Mouse (Mus musculus) spleen, adult 12 weeks (tissue): Measurements from ENCODE around the gene Tmem178.

Source experiments
- DNase-seq: peaks from one replicate; pipeline ENCODE4 v3.0.0; 2022; ENCODE audit warnings: low spot score

Tmem178 gene

DNA sequence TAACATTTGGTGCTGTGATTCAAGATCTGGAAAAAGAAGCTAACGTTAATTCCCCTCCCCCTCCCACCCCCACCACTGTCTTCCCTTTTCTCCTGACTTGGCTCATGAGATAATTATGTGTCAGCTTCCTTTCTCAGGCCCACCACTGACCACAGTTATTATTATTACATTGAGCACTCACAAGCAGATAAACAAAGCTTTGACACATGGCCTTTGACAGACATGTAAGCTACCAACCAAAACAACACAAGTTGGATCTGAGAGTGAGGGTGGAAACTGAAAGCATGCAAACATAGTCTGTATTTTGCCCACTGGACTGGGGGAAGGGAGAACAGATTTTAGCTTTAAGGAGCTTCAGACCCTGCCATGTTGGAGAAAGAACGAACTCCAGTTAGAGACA, 52.8 kb downstream of the Tmem178 start:
- no peak for DNase-seq

DNA sequence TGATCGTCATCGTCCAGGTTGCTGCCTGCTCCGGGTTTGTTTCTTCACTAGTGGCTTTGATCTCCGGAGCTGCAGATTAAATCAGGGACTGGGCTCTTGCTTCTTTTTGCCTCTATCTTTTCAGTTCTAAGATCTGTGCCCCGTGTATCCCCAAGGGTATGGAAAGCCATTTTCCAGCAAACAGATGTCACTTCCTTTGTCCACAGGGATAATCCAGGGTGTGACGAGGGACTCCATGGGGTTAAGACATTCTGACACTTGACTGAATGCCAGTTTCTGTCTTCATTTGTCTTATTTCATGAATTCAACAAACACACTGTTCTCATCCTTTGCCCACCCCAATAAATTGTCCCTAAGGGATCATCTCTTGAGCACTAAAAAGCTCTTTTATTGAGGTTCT, 54.5 kb downstream of the Tmem178 start:
- no peak for DNase-seq

DNA sequence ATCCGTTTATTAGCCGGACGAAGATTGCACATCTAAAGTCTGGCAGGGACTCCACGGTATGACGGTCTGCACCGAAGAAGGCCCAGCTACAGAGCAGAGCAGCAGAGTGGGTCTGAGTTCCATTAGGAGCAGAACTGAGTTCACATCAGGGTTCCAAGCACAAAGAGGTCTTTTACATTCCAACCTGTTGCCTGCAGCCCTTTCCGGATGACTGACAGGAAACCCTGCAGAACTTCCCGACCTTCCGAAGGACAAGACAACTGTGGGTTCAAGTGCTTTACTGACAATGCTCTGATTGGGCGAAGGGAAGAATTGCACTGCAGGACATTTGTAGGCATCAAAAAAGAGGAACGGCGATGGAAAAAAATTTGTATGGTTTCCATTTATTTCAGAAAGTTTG, 56.6 kb downstream of the Tmem178 start:
- DNase-seq: no peak

DNA sequence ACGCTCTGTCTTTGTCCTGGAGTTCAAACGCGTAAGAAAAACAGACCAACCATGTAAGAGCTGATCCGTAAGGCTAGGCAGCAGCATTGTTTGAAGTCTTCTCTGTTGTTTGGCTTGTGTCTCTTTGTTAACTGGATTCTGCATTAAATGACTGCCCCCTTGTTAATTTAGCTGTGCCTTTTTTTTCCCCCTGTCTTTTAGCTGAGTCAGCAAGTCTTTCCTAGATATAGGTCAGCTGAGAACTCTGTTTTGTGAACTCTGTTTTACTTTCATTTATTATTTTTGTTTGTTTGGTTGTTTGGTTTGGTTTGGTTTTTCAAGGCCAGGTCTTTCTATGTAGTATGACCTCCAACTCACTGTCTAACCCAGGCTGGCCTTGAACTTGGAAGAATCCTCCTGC, 57.2 kb downstream of the Tmem178 start:
- no peak for DNase-seq

DNA sequence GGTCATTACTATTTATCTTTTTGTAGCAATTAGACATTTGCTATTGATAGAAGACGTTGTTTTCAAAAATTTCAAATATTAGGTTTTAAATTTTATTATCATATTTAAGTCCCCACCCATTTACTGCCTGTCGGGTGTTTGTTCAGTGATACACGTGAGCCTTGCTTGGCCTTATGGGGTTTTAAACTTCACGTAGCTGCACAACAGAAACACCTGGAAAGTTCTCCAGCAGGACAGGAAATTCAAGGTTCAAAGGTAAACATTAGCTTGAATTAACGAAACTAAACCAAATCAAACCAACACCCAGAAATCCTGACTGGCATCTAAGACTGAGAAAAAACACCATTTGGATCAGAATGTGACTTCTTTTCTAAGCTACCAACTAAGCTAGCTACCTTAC, 57.7 kb downstream of the Tmem178 start:
- DNase-seq: no peak

DNA sequence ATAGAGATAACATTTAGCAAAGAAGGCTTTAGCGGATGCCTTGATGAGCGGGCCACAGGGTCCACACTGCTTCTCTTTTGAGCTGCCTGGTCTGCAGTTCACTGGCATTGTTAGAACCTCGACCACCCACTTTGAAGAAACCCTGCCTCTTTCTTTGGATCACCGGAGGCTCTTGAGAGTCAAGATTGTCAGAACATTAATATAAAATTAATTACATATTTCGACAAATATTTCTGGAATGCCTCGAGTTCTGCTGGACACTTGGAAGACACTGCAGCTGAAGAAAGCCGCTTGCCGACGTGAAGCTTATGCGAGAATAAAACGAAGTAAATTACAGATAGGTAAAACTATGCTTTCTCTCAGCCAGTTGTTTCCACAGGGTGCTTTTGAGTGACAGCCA, 60.0 kb downstream of the Tmem178 start:
- DNase-seq: no peak

DNA sequence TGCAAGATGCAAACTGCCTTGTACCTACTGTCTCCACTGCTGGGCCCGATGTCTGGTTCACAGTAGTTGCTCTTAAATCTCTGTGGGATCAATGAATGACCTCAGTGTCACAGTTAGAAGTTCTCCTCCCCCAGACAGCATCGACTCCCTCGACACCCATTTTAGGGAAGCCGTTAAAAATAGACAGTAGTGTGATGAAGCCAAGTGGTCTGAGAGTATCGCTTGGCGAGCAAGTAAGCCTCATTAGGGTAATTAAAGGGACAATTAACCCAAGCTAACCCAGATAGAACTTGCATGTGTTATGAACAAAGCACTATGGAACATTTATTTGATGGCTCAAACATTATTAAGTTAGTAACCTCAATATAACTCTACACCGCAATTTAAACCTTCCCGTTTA, 60.9 kb downstream of the Tmem178 start:
- DNase-seq: no peak

DNA sequence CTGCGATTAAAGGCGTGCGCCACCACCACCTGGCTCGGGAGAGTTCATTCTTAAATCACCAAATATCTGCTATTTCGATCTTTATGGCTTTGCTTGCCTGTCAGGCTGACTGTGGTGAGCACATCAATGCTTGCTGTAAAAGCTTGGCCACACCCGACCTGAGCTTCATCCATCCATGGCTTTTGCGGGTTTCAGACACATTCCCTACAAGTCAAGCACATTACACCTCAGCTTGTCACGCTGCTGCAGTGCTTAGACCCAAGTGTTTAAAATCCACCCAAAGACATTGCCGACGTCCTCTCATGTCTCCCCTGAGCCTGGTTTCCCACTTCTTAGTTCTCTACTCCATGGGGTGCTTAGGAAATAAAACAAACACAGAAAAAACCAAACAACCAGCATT, 64.7 kb downstream of the Tmem178 start:
- DNase-seq: no peak

DNA sequence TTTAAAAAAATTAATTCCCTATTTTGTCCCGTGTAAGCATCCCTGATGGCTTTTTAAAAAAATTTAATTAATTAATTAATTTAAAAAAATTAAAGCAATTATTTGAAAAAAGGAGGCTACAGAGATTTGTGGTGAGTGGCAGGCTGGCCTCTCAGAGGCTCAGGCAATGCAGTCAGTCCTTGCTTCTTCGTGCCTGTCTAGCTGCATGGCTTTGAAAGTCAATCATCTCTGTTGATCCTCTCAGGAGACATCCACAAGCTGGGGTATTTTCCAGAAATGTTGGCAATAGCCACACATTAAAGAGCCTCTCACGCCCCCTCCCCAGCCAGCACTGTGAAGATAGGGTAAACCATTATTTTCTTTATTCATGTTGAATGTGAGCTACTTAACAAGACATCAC, 65.8 kb downstream of the Tmem178 start:
- no peak for DNase-seq

DNA sequence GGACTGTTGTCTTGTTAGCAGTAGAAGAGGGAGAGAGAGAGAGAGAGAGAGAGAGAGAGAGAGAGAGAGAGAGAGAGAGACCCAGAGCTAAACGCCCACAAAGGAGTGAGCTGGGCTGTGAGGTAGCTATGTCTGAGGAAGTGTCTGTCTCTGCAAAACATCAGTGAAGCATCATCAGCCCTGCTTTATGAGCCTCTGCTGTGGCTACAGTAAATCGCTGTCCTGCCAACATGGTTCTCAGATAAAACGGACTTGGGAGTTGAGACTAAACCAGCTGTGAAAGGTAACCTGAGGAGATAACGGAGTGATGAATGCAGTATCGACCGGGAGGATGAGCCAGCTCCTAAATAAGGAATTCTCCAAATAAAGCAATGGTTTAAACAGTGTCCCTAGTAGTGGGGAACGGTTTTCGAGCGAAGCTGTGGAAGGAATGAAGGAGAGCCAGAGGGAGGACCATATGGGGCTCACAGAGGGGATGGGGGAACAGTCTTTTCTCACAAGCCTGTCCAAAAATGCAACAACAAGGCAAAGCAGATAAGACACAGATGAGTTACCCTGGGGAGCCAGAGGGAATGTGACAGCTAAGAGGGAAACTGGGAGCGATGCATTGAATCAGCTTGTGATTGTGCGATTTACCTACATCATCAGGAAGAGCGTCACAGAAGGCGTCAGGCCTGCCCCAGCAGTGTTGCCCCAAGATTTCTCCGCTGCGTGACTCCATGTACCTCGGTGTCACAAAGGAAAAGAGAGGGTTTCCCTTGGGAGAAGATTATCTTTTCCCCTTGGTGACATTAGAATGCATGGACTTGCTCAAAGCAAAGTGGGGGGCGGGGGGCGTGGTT, 66.6 kb downstream of the Tmem178 start:
- DNase-seq: no peak

DNA sequence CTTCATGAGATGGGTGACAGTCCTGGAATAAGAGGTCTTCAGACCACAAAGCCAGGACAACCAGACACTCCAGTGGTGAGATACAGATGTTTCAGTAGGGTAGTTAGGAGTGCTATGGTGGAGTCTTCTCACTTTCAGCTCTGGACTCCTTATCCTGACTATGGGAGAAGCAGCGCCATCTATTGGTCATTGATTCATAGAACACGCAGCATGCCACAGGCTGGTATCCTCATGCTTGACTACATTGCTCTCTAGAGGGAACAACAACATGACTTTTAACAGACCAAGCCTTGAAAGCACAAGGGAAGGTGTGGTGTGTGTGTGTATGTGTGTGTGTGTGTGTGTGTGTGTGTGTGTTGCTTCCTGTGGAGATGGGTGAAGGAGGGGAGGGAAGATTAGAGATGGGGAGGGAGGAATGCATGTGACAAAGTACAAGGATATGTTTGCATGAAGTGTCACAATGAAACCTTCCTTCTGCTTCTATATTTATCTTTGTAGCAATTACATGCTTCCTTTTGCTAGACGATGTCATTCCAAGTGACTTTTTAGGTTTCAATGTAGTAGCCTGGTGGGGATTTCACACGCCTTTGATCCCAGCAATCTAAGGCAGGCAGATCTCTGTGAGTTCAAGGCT, 71.5 kb downstream of the Tmem178 start:
- DNase-seq: no peak

DNA sequence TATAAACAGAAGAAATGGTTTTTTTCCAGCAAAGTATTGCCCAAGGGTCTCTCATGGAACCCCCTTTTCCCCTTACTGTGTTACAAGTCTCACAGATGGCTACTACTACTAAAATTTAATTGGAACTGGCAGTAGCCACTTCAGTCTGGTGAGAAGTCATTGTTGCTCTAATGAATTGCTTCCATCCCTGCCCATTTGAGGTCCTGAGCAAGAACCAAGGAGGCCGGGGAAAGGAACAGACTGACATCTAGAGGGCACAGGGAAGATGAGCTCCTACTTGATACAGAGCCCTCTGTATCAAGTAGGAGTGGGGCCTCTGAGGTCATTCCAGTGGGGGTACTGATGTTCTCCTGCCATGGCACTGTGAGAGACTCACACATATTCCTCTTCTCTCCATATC, 72.7 kb downstream of the Tmem178 start:
- DNase-seq: no peak

DNA sequence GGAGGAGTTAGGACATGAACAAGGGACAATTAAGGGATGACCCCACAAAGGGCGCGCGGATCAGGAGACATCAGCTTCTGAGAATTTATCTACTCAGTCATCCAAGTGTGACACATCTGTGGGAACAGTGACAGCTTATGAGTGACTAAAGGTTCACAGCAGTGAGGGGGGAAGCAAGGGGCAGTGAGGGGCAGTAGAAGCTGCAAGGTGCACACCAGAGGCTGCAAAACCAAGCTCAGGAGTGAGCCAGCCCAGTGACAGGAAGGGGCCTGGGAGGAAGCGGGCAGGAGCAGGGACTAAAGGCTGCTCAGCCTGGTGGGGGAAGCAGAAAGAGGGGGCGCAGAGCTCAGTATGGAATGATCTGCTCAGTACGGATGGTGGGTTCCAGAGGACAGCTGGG, 82.9 kb downstream of the Tmem178 start:
- DNase-seq: no peak

DNA sequence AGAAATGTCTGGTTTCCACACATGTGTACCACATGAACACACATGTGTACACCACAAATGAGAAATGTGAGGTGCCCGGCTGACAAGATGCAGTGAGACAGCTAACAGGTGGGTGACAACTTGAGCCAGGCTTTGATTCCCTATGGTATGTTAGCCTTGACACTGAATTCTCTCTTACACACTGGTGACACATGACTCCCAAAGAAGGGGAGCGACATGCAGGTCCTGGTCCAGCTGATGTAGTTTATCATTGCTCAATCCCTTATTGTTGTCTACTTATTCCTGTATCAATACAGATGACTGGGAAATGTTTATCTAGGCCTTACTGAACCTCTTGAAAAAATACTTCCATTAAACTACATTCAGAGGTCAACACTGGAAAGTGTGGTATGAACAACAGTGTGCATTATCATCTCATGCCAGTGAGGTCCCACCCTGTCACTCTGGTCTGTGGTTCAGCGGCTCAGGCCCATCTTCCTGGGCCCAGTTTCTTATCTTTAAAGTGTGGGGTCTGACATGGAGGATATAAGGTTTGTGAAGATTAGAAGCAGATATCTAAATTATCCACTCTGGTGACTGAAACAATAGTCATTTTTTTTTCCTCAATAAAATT, 87.5 kb downstream of the Tmem178 start:
- no peak for DNase-seq

DNA sequence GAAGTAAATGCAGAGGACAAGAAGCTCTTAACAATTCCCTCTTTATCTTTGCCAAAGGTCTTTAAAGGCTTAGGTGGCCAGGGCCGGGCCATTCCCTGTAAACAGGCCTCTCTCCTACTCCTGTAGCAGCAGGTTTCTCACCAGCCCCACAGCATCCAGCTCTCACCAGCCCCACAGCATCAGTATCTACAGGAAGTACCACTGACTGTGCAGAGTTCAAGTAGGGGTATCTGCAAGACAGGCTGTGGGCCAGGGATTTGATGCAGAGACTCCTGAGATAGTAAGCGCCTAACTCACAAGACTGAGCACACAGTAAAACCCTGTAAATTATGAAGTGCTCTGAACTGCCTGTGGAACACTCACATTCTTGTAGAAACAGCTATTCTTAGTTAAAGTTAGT, 88.5 kb downstream of the Tmem178 start:
- DNase-seq: no peak

DNA sequence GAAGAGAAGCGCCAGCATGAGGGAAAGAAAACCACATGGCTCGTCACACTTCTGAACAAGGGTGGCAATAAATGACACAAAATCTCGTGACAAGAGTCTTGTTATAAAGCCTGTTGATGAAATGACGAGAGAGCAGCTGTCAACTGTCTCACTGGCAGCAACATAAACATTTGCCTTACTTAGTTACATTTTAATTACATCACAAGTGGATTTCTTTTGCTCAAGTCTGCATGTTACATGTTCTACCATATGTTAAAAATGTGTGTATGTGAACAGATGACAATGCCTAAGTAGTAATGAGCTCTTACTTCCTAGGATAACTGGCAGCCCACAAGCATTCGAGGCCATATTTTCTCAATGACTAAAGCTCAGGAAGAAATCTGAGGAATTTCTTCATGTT, 90.9 kb downstream of the Tmem178 start:
- DNase-seq: no peak

DNA sequence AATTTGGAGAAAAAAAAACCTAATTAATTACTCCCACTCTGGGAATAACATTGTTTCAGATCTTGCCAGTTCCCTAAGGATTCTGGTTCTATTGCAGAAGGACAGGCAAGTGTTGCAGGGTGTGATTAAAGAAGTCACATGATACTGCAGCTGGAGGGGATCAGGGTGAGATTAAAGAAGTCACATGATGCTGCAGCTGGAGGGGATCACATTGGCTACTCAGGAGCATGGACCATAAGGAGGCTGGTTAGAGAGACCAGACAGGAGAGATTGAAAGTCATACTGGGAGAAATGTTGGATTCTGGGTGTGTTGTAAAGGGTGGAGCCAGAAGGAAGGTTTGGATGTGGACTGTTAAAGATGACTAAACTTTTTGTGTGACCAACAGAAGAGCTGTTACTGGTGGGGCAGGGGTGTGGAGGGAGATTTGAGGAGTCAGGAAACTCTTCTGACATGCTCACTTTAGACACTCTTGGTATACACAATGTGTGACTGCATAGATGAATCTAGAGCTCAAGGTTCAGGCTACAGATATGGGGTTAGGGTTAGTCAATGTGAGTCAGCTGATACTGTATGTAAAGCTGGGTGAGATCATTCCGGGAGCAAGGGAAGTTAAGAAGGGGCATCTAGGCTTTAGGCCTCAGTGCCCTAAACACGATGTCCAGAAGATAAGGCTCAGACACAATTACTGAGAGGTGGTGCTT, 94.4 kb downstream of the Tmem178 start:
- DNase-seq: no peak

DNA sequence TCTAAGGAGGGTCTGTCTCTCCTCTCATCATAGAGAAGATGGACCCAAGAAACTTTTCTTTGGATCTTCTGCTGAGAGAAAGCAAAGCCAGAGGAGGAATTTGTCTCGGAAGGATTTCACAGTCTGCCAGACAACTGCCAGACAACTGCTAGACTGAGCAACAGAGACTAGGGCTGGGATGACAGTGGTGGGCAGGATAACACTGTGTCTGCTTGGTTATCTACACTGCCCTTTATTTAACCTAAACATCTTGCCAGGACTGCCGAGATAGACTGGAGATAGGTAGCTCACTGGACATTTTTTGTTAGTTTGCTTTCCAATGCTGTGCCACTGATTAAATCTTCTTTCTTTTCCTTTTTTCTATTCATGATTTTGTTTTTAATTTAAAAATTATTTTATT, 97.2 kb downstream of the Tmem178 start:
- no peak for DNase-seq

DNA sequence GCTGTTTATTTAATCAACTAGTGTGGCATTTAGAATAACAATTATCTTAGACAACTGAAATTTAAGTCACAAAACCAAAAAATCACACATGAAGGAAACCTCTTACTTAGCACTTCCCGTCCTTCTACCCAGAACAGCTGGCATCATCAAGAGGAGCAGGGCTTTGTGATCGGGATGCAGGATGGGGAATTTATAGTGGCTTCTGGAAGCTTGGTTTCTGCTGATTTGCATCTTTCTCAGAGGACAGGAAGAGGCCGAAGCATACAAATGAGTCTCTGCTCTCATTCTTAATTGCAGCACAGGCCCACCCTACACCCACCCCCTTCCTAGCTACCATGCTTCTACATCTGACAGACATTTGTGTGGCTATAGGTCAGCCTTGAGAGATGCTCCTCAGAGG, 99.9 kb downstream of the Tmem178 start:
- no peak for DNase-seq

DNA sequence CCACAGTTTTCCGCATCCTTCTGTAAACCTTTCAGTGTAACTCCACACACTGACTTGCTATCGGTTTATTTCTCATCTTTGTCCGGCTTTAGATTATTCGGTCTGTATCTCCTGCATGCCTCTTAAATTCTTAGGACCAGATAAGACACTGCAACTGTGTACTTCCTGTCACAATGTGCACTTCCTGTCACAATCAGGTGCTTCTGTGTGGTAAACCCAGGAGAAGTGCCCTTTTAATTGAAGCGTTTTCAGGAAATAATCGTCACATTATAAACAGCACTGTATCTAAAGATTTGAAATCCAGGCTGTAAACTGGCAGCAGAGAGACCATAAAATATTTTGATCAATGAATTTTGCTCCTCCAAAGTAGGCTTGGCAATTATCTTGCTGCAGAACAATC, 100.7 kb downstream of the Tmem178 start:
- no peak for DNase-seq

DNA sequence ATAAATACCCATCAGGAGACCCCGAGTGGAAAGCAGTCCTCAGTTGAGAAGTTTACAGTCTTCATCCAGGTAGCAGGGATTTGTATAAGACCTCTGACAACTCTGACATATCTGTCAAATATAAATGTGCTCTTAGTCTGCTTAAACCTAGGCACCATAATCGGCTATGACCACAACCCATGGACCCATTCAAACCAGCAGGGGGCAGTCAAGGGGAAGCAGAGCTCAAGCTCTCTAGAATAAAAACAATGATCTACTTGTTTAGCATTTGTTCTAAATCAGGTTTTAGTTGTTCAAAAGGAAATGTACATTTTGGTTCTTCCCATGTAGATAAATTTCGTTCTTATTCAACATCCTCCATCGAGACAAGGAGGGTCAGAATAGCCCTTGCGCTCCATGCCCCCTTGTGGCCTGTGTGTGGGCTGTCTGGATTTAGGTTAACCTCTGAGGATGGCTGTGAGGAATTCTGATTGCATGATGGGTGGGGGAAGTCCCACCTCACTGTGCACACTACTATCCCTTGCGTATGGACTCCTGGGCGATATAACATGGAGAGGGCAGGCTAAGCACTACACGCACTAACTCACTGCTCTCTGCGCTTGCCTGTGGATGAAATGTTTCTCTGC, 101.2 kb downstream of the Tmem178 start:
- peak; percentile 26 for DNase-seq

DNA sequence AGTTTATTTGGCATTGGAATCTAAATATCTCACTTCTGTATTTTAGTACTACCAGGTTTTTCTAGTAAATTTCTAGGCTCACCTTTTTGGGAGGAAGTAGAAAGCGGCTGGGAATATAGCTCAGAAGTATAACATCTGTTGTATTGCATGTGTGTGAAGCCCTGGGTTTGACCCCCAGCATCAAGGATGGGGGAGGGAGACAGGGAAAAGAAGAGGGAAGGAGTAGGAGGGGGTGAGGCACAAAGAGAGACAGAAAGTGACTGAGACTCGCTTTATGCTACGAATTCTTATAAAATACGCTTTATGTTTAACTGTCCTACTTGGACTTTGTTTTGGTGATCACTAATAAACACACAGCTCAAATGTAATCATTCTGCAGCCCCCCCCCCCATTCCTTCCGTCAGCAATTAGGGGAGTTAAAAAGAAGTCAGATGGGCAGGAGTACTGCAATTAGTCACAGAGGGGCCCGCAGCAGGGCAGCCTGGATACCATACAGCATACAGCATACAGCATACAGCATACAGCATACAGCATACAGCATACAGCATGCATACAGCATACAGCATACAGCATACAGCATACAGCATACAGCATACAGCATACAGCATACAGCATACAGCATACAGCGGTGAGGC, 103.6 kb downstream of the Tmem178 start:
- no peak for DNase-seq
